Mouse (Mus musculus): ENCODE data around the gene Retreg2. TPM values are rescaled to one million over a fixed set of nuclear protein-coding genes. Genes with fewer than 3 reads are reported as not detected.
A peak's percentile ranks its signal among the peaks of the same experiment; 100 is the strongest.

Retreg2 gene
- total and polyA plus RNA-seq, 3 experiments = 20.3 to 35.7 (median 20.5) TPM

- intact Hi-C loops (cut with DNase I) = loop anchor here (2.0 kb wide), 1 partner anchor 51 kb away; the partner anchor contains the start of genes Ankzf1 and Atg9a
- TF ChIP-seq CTCF (IDR thresholded peaks at IDR 0.05) (no peak), POLR2A (IDR thresholded peaks at IDR 0.05; ENCODE audit: insufficient read depth, low read depth, low read length) (peak; percentile 88)
- no peaks in the 10 kb centered on the region for H3K79me2 ChIP-seq (replicated peaks; ENCODE audit: control insufficient read depth, insufficient read depth, low read length)
- H3K36me3 ChIP-seq (ENCODE audit: control insufficient read depth, insufficient read depth, low read length) = peaks cover 2% of the 10 kb centered on the region; the same call in 1 of the 2 replicates
- WGBS = under 1% methylated on average over 53 of the region's 53 CpGs
- H3K4me1 ChIP-seq (ENCODE audit: control insufficient read depth, insufficient read depth, low read length) = peaks cover 2% of the 10 kb centered on the region
- peak; percentile 87 for DNase-seq
- H3K9ac ChIP-seq (ENCODE audit: low read depth, low read length) = peak overlapping the region; percentile 88
- H3K27ac ChIP-seq = peak overlapping the region; percentile 97
- H3K27me3 ChIP-seq (ENCODE audit: control insufficient read depth, insufficient read depth, low read length) = no peaks in the 10 kb centered on the region
- H3K4me3 ChIP-seq = peak overlapping the region; percentile 82
Measured at GRCm38 (mm10) chr1:75141486-75142190, 940 bp upstream of the Retreg2 start.

DNA sequence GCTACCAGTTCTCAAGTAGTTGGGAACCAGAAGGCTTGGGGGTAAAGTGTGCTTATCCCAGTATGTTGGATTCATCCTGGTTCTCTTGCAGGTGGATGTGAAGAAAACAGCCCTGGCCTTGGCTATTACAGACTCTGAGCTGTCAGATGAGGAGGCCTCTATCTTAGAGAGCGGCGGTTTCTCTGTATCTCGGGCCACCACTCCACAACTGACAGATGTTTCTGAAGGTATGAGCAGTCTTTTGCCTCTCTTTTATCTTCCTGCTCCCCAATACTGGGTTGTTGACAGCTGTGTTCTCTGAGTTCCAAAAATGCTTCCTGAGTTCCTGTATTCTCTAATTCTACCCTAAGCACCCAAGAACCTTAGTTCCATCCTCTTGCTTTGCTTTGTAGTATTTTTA, 3.0 kb downstream of the Retreg2 start:
- no peak for TF ChIP-seq CTCF (IDR thresholded peaks at IDR 0.05)
- TF ChIP-seq EP300 (IDR thresholded peaks at IDR 0.05; ENCODE audit: insufficient read depth, low read depth, low read length) = no peak
- TF ChIP-seq POLR2A (IDR thresholded peaks at IDR 0.05; ENCODE audit: insufficient read depth, low read depth, low read length) = no peak
- H3K9ac ChIP-seq (ENCODE audit: low read depth, low read length) = no peak overlapping the region
- H3K36me3 ChIP-seq (ENCODE audit: control insufficient read depth, insufficient read depth, low read length) = no peaks in the 10 kb centered on the region; the same call in none of the 2 replicates
- intact Hi-C loops (cut with DNase I) = no loop called here
- no peak overlapping the region for H3K27ac ChIP-seq
- no peaks in the 10 kb centered on the region for H3K79me2 ChIP-seq (replicated peaks; ENCODE audit: control insufficient read depth, insufficient read depth, low read length)
- H3K27me3 ChIP-seq (ENCODE audit: control insufficient read depth, insufficient read depth, low read length) = no peaks in the 10 kb centered on the region
- WGBS = 94% methylated on average over 3 of the region's 3 CpGs
- no peak for DNase-seq
- H3K4me1 ChIP-seq (ENCODE audit: control insufficient read depth, insufficient read depth, low read length) = peaks cover 2% of the 10 kb centered on the region
- no peak overlapping the region for H3K4me3 ChIP-seq

DNA sequence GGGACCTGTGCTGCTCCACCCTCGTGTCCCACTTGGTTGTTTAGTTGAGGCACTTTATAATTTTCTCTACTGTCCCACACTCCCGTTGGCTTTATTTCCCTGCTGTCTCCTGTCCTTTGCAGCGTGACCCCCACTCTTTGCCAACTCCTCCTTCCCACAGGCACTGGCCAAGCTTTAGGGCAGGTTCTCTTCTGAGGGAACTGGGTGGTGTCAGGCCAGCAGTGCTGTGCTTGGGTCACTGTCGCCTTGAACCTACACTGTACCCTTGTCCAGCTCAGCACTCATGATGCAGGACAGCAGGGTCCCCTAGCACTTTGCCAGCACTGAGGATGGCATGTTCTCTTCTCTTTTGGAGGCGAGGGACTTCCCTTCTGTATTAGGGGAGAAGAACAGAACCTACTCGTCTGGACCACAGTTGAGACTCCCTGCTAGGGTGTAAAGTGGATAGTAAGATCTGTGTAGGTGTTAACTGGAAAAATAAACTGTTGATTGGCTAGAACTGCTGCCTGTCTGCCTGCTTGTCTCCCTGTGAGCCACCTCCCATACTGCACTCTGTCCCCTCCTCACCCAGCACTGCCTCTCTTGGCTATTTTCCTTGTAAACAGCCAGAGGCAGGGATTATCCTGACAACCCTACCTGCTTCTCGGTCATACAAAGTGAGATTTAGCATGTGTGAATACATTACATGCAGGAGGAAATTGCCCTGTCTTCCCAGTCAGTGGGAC, 5.0 kb downstream of the Retreg2 start:
- intact Hi-C loops (cut with DNase I) = no loop called here

GRCm38 (mm10) chr1:75148727-75149126, 6.1 kb downstream of the Retreg2 start:
- H3K9ac ChIP-seq (ENCODE audit: low read depth, low read length) = no peak overlapping the region
- H3K27ac ChIP-seq = no peak overlapping the region
- H3K36me3 ChIP-seq (ENCODE audit: control insufficient read depth, insufficient read depth, low read length) = no peaks in the 10 kb centered on the region; the same call in 1 of the 2 replicates

More for the DNA sequence above, 5.0 kb downstream of the Retreg2 start:
- DNase-seq = no peak
- no peaks in the 10 kb centered on the region for H3K27me3 ChIP-seq (ENCODE audit: control insufficient read depth, insufficient read depth, low read length)
- no peak overlapping the region for H3K4me3 ChIP-seq
- H3K36me3 ChIP-seq (ENCODE audit: control insufficient read depth, insufficient read depth, low read length) = no peaks in the 10 kb centered on the region; the same call in 1 of the 2 replicates
- no peak overlapping the region for H3K9ac ChIP-seq (ENCODE audit: low read depth, low read length)
- no peak overlapping the region for H3K27ac ChIP-seq
- no peaks in the 10 kb centered on the region for H3K79me2 ChIP-seq (replicated peaks; ENCODE audit: control insufficient read depth, insufficient read depth, low read length)
- TF ChIP-seq EP300 (IDR thresholded peaks at IDR 0.05; ENCODE audit: insufficient read depth, low read depth, low read length) (no peak), CTCF (IDR thresholded peaks at IDR 0.05) (no peak), POLR2A (IDR thresholded peaks at IDR 0.05; ENCODE audit: insufficient read depth, low read depth, low read length) (no peak)
- 75% methylated on average over 7 of the region's 7 CpGs for WGBS
- peaks cover 2% of the 10 kb centered on the region for H3K4me1 ChIP-seq (ENCODE audit: control insufficient read depth, insufficient read depth, low read length)

DNA sequence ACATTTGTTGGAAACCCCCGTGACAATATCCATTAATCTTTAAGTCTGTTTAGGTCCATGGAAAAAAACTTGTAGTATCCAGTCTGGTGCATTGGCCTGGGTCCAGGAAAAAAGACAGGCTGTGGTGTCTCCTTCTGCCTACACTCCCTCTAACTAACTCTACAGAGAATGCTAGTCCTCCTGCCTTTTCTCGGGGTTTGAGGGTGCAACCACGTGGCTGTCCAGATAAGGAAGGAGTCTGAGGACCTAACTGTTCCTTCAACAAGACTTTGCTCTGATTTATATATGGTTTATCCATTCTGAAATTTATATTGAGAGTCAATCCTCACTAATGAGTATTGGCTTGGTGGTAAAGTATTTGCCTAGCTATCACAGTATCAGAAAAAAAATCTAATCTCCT, 13.3 kb downstream of the Retreg2 start:
- no peak for TF ChIP-seq EP300 (IDR thresholded peaks at IDR 0.05; ENCODE audit: insufficient read depth, low read depth, low read length)
- no peak for TF ChIP-seq POLR2A (IDR thresholded peaks at IDR 0.05; ENCODE audit: insufficient read depth, low read depth, low read length)
- no peak for TF ChIP-seq CTCF (IDR thresholded peaks at IDR 0.05)
- no peak for DNase-seq
- intact Hi-C loops (cut with DNase I) = no loop called here

More at GRCm38 (mm10) chr1:75148727-75149126, 6.1 kb downstream of the Retreg2 start:
- TF ChIP-seq CTCF (IDR thresholded peaks at IDR 0.05) (no peak), POLR2A (IDR thresholded peaks at IDR 0.05; ENCODE audit: insufficient read depth, low read depth, low read length) (no peak), EP300 (IDR thresholded peaks at IDR 0.05; ENCODE audit: insufficient read depth, low read depth, low read length) (no peak)
- no peaks in the 10 kb centered on the region for H3K27me3 ChIP-seq (ENCODE audit: control insufficient read depth, insufficient read depth, low read length)
- no peaks in the 10 kb centered on the region for H3K79me2 ChIP-seq (replicated peaks; ENCODE audit: control insufficient read depth, insufficient read depth, low read length)
- WGBS = 83% methylated on average over 4 of the region's 4 CpGs
- DNase-seq = no peak
- H3K4me3 ChIP-seq = no peak overlapping the region
- no peaks in the 10 kb centered on the region for H3K4me1 ChIP-seq (ENCODE audit: control insufficient read depth, insufficient read depth, low read length)
- intact Hi-C loops (cut with DNase I) = no loop called here

DNA sequence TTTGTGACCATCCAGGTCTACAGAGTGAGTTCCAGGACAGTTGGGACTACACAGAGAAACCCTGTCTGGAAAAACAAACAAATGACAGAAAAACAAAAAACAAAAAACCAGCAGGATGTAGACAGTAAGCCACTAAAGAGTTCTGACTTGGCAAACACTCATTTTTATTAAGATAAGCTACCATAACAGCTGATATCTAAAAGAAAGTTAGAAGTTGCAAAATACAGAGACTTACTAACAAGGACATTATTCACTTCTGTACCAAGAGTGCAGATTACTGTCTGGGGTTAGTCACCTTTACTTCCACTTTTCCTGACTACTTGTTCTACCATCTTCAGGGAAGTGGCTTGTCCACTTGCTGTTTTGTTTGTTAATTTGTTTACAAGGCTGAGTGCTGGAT, 16.4 kb downstream of the Retreg2 start:
- no peak overlapping the region for H3K27ac ChIP-seq
- no peaks in the 10 kb centered on the region for H3K27me3 ChIP-seq (ENCODE audit: control insufficient read depth, insufficient read depth, low read length)
- no peaks in the 10 kb centered on the region for H3K4me1 ChIP-seq (ENCODE audit: control insufficient read depth, insufficient read depth, low read length)
- H3K79me2 ChIP-seq (replicated peaks; ENCODE audit: control insufficient read depth, insufficient read depth, low read length) = no peaks in the 10 kb centered on the region
- intact Hi-C loops (cut with DNase I) = no loop called here
- no peak overlapping the region for H3K9ac ChIP-seq (ENCODE audit: low read depth, low read length)
- no peak for DNase-seq
- no peak overlapping the region for H3K4me3 ChIP-seq
- TF ChIP-seq EP300 (IDR thresholded peaks at IDR 0.05; ENCODE audit: insufficient read depth, low read depth, low read length) (no peak), CTCF (IDR thresholded peaks at IDR 0.05) (no peak), POLR2A (IDR thresholded peaks at IDR 0.05; ENCODE audit: insufficient read depth, low read depth, low read length) (no peak)
- no peaks in the 10 kb centered on the region for H3K36me3 ChIP-seq (ENCODE audit: control insufficient read depth, insufficient read depth, low read length)

More for the DNA sequence above, 13.3 kb downstream of the Retreg2 start:
- H3K4me1 ChIP-seq (ENCODE audit: control insufficient read depth, insufficient read depth, low read length) = no peaks in the 10 kb centered on the region
- no peaks in the 10 kb centered on the region for H3K79me2 ChIP-seq (replicated peaks; ENCODE audit: control insufficient read depth, insufficient read depth, low read length)
- H3K9ac ChIP-seq (ENCODE audit: low read depth, low read length) = no peak overlapping the region
- no peaks in the 10 kb centered on the region for H3K27me3 ChIP-seq (ENCODE audit: control insufficient read depth, insufficient read depth, low read length)
- H3K4me3 ChIP-seq = no peak overlapping the region
- no peaks in the 10 kb centered on the region for H3K36me3 ChIP-seq (ENCODE audit: control insufficient read depth, insufficient read depth, low read length)
- no peak overlapping the region for H3K27ac ChIP-seq
- 15% methylated on average over 3 of the region's 3 CpGs for WGBS
